Mouse (Mus musculus): ENCODE results near the gene Nkain2. TPM values are rescaled to one million over a fixed set of nuclear protein-coding genes. Genes with fewer than 3 reads are reported as not detected.

Nkain2 gene
- polyA plus RNA-seq, 1 experiment from 2014 or later: 8.0 TPM

DNA sequence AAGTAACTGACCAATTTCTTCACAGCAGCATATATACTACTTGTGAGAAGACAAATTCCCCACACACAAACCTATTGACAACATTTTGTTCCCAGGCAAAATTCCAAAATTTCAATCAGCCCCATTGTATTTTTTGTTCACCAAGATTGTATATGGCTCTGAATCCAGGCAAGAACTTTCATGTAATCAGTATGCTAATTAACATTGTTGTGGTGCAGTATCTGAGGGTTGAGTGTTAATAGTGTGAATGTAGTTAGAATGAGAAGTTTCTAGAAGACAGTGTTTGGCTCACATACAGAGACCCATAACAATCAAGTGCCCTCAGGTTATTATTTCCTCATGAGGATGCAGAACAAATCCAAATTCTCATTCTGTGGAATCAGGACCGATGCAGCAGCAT is 354.2 kb downstream of the Nkain2 start:
- Histone ChIP-seq H3K4me2 (replicated peaks) (no peak overlapping the region), H3K9me3 (no peaks in the 10 kb centered on the region), H3K4me3 (replicated peaks) (no peak overlapping the region), H3K27ac (no peak overlapping the region), H3K9ac (replicated peaks) (no peak overlapping the region), H3K27me3 (no peaks in the 10 kb centered on the region), H3K4me1 (replicated peaks) (no peaks in the 10 kb centered on the region), H3K36me3 (no peaks in the 10 kb centered on the region)
- WGBS: 66% methylated on average over 1 of the region's 1 CpGs
- ATAC-seq: no peak

DNA sequence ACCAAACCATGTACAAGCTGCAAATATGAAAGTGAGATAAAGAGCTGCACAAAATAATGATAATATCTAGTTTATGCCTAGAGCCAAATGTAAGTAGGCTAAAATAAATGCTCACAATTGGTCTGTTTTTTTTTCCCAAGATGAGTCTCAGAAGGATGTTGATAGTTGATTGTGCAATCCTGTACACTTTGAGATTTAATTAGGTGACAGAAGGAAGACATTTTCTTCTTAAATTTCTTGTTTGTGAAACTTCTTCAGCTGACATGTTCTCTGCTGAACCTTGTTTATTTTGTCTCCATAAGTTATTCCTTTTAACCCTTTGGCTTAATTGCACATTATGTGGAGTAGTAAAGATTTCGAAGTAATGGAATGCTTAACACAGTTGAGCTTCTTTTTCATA is 379.4 kb downstream of the Nkain2 start:
- no peak overlapping the region for H3K4me3 ChIP-seq (replicated peaks)
- H3K4me2 ChIP-seq (replicated peaks): no peak overlapping the region
- H3K9ac ChIP-seq (replicated peaks): no peak overlapping the region
- no peaks in the 10 kb centered on the region for H3K36me3 ChIP-seq
- no peaks in the 10 kb centered on the region for H3K9me3 ChIP-seq
- no peak for ATAC-seq
- no peaks in the 10 kb centered on the region for H3K27me3 ChIP-seq
- H3K27ac ChIP-seq: no peak overlapping the region
- 82% methylated on average over 1 of the region's 1 CpGs for WGBS
- H3K4me1 ChIP-seq (replicated peaks): no peaks in the 10 kb centered on the region

GRCm38 (mm10) chr10:32494591-32495182 is 395.6 kb downstream of the Nkain2 start:
- Histone ChIP-seq H3K4me3 (replicated peaks) (no peak overlapping the region), H3K4me1 (replicated peaks) (no peaks in the 10 kb centered on the region), H3K9ac (replicated peaks) (no peak overlapping the region), H3K4me2 (replicated peaks) (no peak overlapping the region), H3K36me3 (no peaks in the 10 kb centered on the region), H3K27me3 (no peaks in the 10 kb centered on the region), H3K27ac (no peak overlapping the region), H3K9me3 (no peaks in the 10 kb centered on the region)
- no peak for ATAC-seq
- 82% methylated on average over 1 of the region's 1 CpGs for WGBS

DNA sequence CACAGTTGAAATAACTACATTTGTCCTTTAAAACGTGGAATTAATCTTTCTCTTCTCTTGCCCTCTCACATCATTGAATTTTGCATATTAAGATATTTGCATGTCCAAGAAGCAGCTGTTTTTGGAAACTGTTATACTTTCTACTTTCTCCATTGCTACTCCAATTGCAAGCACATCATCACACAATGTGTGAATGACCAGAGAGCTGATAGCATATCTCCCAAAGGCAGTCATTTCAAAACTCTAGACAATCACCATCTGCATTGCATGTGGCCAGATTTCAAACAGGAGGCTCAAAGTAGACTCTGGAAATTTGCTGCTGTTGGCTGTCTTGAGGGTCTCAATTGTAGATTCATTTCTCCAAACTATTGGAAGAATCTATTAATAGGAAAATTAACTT is 396.7 kb downstream of the Nkain2 start:
- no peak overlapping the region for H3K27ac ChIP-seq
- peaks cover 6% of the 10 kb centered on the region; the same call in 1 of the 2 replicates for H3K4me1 ChIP-seq (replicated peaks)
- H3K36me3 ChIP-seq: no peaks in the 10 kb centered on the region
- H3K4me2 ChIP-seq (replicated peaks): no peak overlapping the region
- no peak overlapping the region for H3K9ac ChIP-seq (replicated peaks)
- WGBS: 72% methylated on average over 1 of the region's 1 CpGs
- no peaks in the 10 kb centered on the region for H3K27me3 ChIP-seq
- no peak for ATAC-seq
- no peaks in the 10 kb centered on the region for H3K9me3 ChIP-seq
- no peak overlapping the region for H3K4me3 ChIP-seq (replicated peaks)

DNA sequence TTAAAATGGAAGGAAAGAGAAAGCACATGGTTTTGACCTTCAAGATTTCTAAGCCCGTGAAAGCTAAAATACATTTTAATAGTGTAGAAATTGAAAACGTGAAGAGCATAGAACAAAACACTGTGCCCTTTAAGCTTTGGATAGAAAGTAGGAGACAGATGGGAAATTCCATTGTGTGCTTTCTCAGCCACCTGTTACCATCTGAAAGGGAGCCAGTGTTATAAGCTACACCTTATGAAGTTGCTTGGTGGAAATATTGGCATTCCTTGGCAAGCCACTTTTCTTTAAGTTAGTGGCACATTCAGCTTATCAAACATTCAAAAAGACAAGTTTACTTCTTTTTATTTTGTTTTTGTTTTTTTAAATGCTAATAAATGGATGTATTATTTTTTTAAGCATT is 427.5 kb downstream of the Nkain2 start:
- 70% methylated on average over 2 of the region's 2 CpGs for WGBS

GRCm38 (mm10) chr10:32439932-32440519 is 450.2 kb downstream of the Nkain2 start:
- H3K27me3 ChIP-seq: no peaks in the 10 kb centered on the region
- no peak overlapping the region for H3K9ac ChIP-seq (replicated peaks)
- no peaks in the 10 kb centered on the region for H3K36me3 ChIP-seq
- no peak overlapping the region for H3K4me3 ChIP-seq (replicated peaks)
- H3K4me1 ChIP-seq (replicated peaks): no peaks in the 10 kb centered on the region
- ATAC-seq: no peak
- H3K4me2 ChIP-seq (replicated peaks): no peak overlapping the region
- WGBS: 80% methylated on average over 3 of the region's 3 CpGs
- H3K9me3 ChIP-seq: no peaks in the 10 kb centered on the region
- no peak overlapping the region for H3K27ac ChIP-seq

More for the DNA sequence above, 427.5 kb downstream of the Nkain2 start:
- H3K27me3 ChIP-seq: no peaks in the 10 kb centered on the region
- H3K36me3 ChIP-seq: no peaks in the 10 kb centered on the region
- H3K4me1 ChIP-seq (replicated peaks): no peaks in the 10 kb centered on the region
- H3K9me3 ChIP-seq: no peaks in the 10 kb centered on the region
- no peak overlapping the region for H3K4me3 ChIP-seq (replicated peaks)
- no peak for ATAC-seq
- no peak overlapping the region for H3K27ac ChIP-seq
- H3K9ac ChIP-seq (replicated peaks): no peak overlapping the region
- H3K4me2 ChIP-seq (replicated peaks): no peak overlapping the region

- Histone ChIP-seq H3K27me3 (no peaks in the 10 kb centered on the region), H3K4me3 (replicated peaks) (no peak overlapping the region), H3K27ac (no peak overlapping the region), H3K9ac (replicated peaks) (no peak overlapping the region), H3K9me3 (no peaks in the 10 kb centered on the region), H3K4me2 (replicated peaks) (no peak overlapping the region), H3K4me1 (replicated peaks) (no peaks in the 10 kb centered on the region), H3K36me3 (no peaks in the 10 kb centered on the region)
- no peak for ATAC-seq
Measured at GRCm38 (mm10) chr10:32414228-32414627, 476.0 kb downstream of the Nkain2 start.

GRCm38 (mm10) chr10:32411331-32411730 is 478.9 kb downstream of the Nkain2 start:
- no peaks in the 10 kb centered on the region for H3K9me3 ChIP-seq
- no peak for ATAC-seq
- no peak overlapping the region for H3K27ac ChIP-seq
- no peak overlapping the region for H3K4me3 ChIP-seq (replicated peaks)
- H3K36me3 ChIP-seq: no peaks in the 10 kb centered on the region
- no peak overlapping the region for H3K9ac ChIP-seq (replicated peaks)
- 82% methylated on average over 2 of the region's 2 CpGs for WGBS
- no peaks in the 10 kb centered on the region for H3K27me3 ChIP-seq
- H3K4me2 ChIP-seq (replicated peaks): no peak overlapping the region
- H3K4me1 ChIP-seq (replicated peaks): no peaks in the 10 kb centered on the region

- Histone ChIP-seq H3K4me2 (replicated peaks) (no peak overlapping the region), H3K36me3 (no peaks in the 10 kb centered on the region), H3K4me3 (replicated peaks) (no peak overlapping the region), H3K4me1 (replicated peaks) (no peaks in the 10 kb centered on the region), H3K27ac (no peak overlapping the region), H3K9me3 (no peaks in the 10 kb centered on the region), H3K9ac (replicated peaks) (no peak overlapping the region), H3K27me3 (no peaks in the 10 kb centered on the region)
- no peak for ATAC-seq
- 78% methylated on average over 1 of the region's 1 CpGs for WGBS
Measured at GRCm38 (mm10) chr10:32400961-32401360, 489.3 kb downstream of the Nkain2 start.

DNA sequence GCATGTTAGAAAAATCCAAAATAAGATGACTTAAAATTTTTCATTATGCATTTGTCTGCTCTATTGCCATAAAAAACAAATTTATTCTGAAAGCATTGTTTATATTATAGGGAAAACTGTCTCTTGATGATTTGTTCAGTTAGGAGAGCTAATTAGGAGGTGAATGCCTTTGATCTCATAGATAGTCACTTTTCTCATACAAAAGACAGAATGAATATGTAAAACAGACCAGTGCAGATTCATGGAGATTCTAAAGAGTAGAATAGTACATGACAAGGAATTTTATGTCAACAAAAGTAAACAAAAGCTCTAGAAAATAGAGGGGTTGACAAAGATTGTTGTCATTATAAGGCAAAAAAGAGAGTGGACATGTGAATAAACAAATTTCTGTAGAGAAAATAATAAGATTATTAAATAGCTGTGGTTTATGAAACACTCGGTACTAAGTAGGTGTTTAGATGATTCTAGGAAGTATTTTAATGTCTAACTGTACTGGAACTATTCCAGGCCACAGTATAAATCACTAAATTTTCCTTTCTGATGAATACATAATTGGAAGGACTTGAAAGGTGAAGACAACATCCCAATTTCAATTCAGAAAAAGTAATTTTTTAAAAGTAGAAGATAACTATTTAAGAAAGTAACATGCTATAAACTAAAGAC is 496.3 kb downstream of the Nkain2 start:
- WGBS: 93% methylated on average over 1 of the region's 1 CpGs

DNA sequence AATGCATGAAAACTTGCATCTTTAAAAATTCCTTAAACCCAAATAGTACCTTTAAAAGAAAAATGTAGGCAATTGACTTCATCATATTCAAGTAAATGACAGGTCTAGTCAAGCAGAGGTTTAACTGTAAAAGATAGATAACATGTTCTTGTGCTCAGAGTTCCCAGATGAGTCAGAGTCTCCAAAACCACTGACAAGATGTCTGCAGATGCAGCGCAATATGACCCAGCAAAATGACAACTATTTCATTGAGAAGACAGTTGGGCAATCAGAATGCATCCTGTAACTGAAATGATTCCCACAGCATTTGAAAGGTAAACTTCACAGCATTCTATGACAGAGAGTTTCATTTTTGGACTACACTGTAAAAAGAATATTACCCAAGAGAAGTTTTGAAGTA is 496.9 kb downstream of the Nkain2 start:
- no peak overlapping the region for H3K4me3 ChIP-seq (replicated peaks)
- H3K9me3 ChIP-seq: no peaks in the 10 kb centered on the region

More for the DNA sequence above, 496.3 kb downstream of the Nkain2 start:
- Histone ChIP-seq H3K9ac (replicated peaks) (no peak overlapping the region), H3K27me3 (no peaks in the 10 kb centered on the region), H3K4me2 (replicated peaks) (no peak overlapping the region), H3K36me3 (no peaks in the 10 kb centered on the region), H3K9me3 (no peaks in the 10 kb centered on the region), H3K27ac (no peak overlapping the region), H3K4me3 (replicated peaks) (no peak overlapping the region), H3K4me1 (replicated peaks) (no peaks in the 10 kb centered on the region)
- ATAC-seq: no peak

DNA sequence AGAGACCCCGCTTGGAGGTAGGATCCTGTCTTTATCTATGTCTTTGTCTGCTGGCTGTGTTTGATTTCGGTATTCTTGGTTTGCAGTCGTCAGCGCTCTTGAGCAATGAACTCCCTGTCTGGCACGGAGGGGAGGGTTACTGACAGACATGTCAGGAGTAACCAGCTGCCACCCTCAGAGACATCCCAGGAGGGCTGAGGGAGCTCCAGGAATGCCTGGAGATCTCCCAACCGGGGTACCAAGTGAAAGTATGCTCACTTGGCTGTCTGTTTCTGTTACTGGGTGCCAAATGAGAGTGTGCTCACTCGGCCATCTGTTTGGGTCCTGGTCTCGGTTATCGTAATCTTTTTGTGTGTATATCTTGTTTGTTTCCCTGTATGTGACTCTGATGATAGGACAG is 577.5 kb downstream of the Nkain2 start:
- Histone ChIP-seq H3K4me2 (replicated peaks) (no peak overlapping the region), H3K4me1 (replicated peaks) (no peaks in the 10 kb centered on the region), H3K9me3 (peaks cover 14% of the 10 kb centered on the region), H3K4me3 (replicated peaks) (no peak overlapping the region), H3K9ac (replicated peaks) (no peak overlapping the region), H3K27me3 (no peaks in the 10 kb centered on the region), H3K27ac (no peak overlapping the region), H3K36me3 (no peaks in the 10 kb centered on the region)
- ATAC-seq: no peak
- 95% methylated on average over 9 of the region's 9 CpGs for WGBS

More for the DNA sequence above, 496.9 kb downstream of the Nkain2 start:
- H3K4me1 ChIP-seq (replicated peaks): no peaks in the 10 kb centered on the region
- no peaks in the 10 kb centered on the region for H3K27me3 ChIP-seq
- H3K27ac ChIP-seq: no peak overlapping the region
- H3K4me2 ChIP-seq (replicated peaks): no peak overlapping the region
- H3K9ac ChIP-seq (replicated peaks): no peak overlapping the region
- no peaks in the 10 kb centered on the region for H3K36me3 ChIP-seq
- ATAC-seq: no peak
- 86% methylated on average over 1 of the region's 1 CpGs for WGBS
